ENCODE assay signal across 20 mouse cellular contexts in genomic region chr11:111022681-111023281, GRCm38 (mm10). TPM values are rescaled to one million over a fixed set of nuclear protein-coding genes. Genes with fewer than 3 reads are reported as not detected.
A peak's percentile ranks its signal among the peaks of the same experiment; 100 is the strongest.
DNase-seq lines count a peak whose midpoint lies in the region; ATAC-seq and TF ChIP-seq lines count a peak whose summit lies in the region.
"Had no signal": no experiment of that assay in that cellular context is flagged by ENCODE, and none has a peak within 500 bp of the region (broad histone marks: within the 10 kb centered on the region; RNA-seq: fewer than 3 reads in every experiment).

No protein-coding gene starts in this region.

- H3K36me3 ChIP-seq in forebrain, embryonic 10.5 days (replicated peaks), result no peaks in the 10 kb centered on the region
- H3K36me3 ChIP-seq in forebrain, embryonic 16.5 days (ENCODE audit: control insufficient read depth, insufficient read depth), result no peaks in the 10 kb centered on the region
- no peaks in the 10 kb centered on the region for H3K36me3 ChIP-seq in forebrain, embryonic 13.5 days (ENCODE audit: poor library complexity, severe bottlenecking)
- no peaks in the 10 kb centered on the region for H3K36me3 ChIP-seq in midbrain, postnatal 0 days (ENCODE audit: insufficient read depth, low read length)
- H3K36me3 ChIP-seq in liver, postnatal 0 days (replicated peaks; ENCODE audit: insufficient read depth, low read length), result no peaks in the 10 kb centered on the region
- H3K36me3 ChIP-seq: intestine, embryonic 15.5 days; liver, embryonic 13.5 days had no signal

- no peak overlapping the region for H3K4me2 ChIP-seq in forebrain, embryonic 16.5 days (ENCODE audit: low read length)
- H3K4me2 ChIP-seq in forebrain, embryonic 13.5 days, result no peak overlapping the region
- H3K4me2 ChIP-seq in midbrain, postnatal 0 days (ENCODE audit: low read depth, low read length, poor library complexity, severe bottlenecking), result no peak overlapping the region
- no peak overlapping the region for H3K4me2 ChIP-seq in liver, postnatal 0 days (ENCODE audit: low read depth, low read length)
- H3K4me2 ChIP-seq: intestine, embryonic 15.5 days; liver, embryonic 13.5 days had no signal

- intact Hi-C loops in gastrocnemius, adult 2 months (cut with DNase I), result no loop called here

- no peak for ATAC-seq in forebrain, embryonic 16.5 days
- no peak for ATAC-seq in forebrain, embryonic 13.5 days
- no peak; the same call in 1 of the 2 replicates for ATAC-seq in midbrain, postnatal 0 days (ENCODE audit: low FRiP score)
- no peak for ATAC-seq in liver, postnatal 0 days
- ATAC-seq: intestine, embryonic 15.5 days had no signal

- no peak for TF ChIP-seq EP300 in liver, postnatal 0 days (IDR thresholded peaks at IDR 0.05; ENCODE audit: low read depth)

- no peaks in the 10 kb centered on the region for H3K27me3 ChIP-seq in forebrain, embryonic 10.5 days (ENCODE audit: poor library complexity, severe bottlenecking)
- H3K27me3 ChIP-seq in forebrain, embryonic 16.5 days (replicated peaks; ENCODE audit: control insufficient read depth, insufficient read depth, low read length), result no peaks in the 10 kb centered on the region
- no peaks in the 10 kb centered on the region for H3K27me3 ChIP-seq in forebrain, embryonic 13.5 days
- no peaks in the 10 kb centered on the region for H3K27me3 ChIP-seq in midbrain, postnatal 0 days (ENCODE audit: insufficient read depth, low read length)
- H3K27me3 ChIP-seq in liver, postnatal 0 days (ENCODE audit: insufficient read depth, low read length), result no peaks in the 10 kb centered on the region
- H3K27me3 ChIP-seq: intestine, embryonic 15.5 days; liver, embryonic 13.5 days had no signal

- no peak for DNase-seq in forebrain, embryonic 10.5 days (ENCODE audit: extremely low spot score, low spot score)
- peak; percentile 36 for DNase-seq in brain, adult 2 months (ENCODE audit: low read depth, low spot score)
- peak; percentile 75 for DNase-seq in midbrain, postnatal 0 days (ENCODE audit: low spot score)
- no peak for DNase-seq in testis, postnatal 14 days (ENCODE audit: low spot score)
- no peak for DNase-seq in liver, postnatal 0 days
- no peak for DNase-seq in gastrocnemius, adult 2 months
- DNase-seq: adrenal gland, adult 2 months; heart, adult 18-20 months; kidney, postnatal 10 days; layer of hippocampus, postnatal 36 days; left cerebral cortex, postnatal 4 days; liver, embryonic 13.5 days; lung, postnatal 36 days; right cerebral cortex, postnatal 4 days; thymus, postnatal 25 days had no signal

- no peak overlapping the region for H3K4me3 ChIP-seq in forebrain, embryonic 10.5 days
- no peak overlapping the region for H3K4me3 ChIP-seq in forebrain, embryonic 16.5 days (replicated peaks; ENCODE audit: low read length)
- H3K4me3 ChIP-seq in forebrain, embryonic 13.5 days, result no peak overlapping the region
- no peak overlapping the region for H3K4me3 ChIP-seq in midbrain, postnatal 0 days (ENCODE audit: low read depth, low read length)
- no peak overlapping the region for H3K4me3 ChIP-seq in liver, postnatal 0 days (ENCODE audit: low read depth, low read length)
- H3K4me3 ChIP-seq in gastrocnemius, adult 2 months, result no peak overlapping the region
- H3K4me3 ChIP-seq: intestine, embryonic 15.5 days; liver, embryonic 13.5 days had no signal

- H3K9ac ChIP-seq in forebrain, embryonic 16.5 days (replicated peaks; ENCODE audit: low read depth, low read length), result no peak overlapping the region
- H3K9ac ChIP-seq in forebrain, embryonic 13.5 days, result no peak overlapping the region
- H3K9ac ChIP-seq in midbrain, postnatal 0 days (replicated peaks; ENCODE audit: low read length, poor library complexity, severe bottlenecking), result no peak overlapping the region
- H3K9ac ChIP-seq in liver, postnatal 0 days (replicated peaks), result no peak overlapping the region
- H3K9ac ChIP-seq: intestine, embryonic 15.5 days; liver, embryonic 13.5 days had no signal

- H3K9me3 ChIP-seq in forebrain, embryonic 10.5 days, result peaks cover 6% of the 10 kb centered on the region
- no peaks in the 10 kb centered on the region for H3K9me3 ChIP-seq in forebrain, embryonic 16.5 days (ENCODE audit: control insufficient read depth, low read length)
- no peaks in the 10 kb centered on the region for H3K9me3 ChIP-seq in forebrain, embryonic 13.5 days (replicated peaks)
- no peaks in the 10 kb centered on the region for H3K9me3 ChIP-seq in midbrain, postnatal 0 days (ENCODE audit: low read length)
- H3K9me3 ChIP-seq in liver, postnatal 0 days (ENCODE audit: low read length), result no peaks in the 10 kb centered on the region
- H3K9me3 ChIP-seq: intestine, embryonic 15.5 days; liver, embryonic 13.5 days had no signal

- no peak for TF ChIP-seq CTCF in midbrain, postnatal 0 days (IDR thresholded peaks at IDR 0.05)
- no peak for TF ChIP-seq CTCF in liver, postnatal 0 days (IDR thresholded peaks at IDR 0.05; ENCODE audit: low read depth)
- TF ChIP-seq CTCF in gastrocnemius, adult 2 months (IDR thresholded peaks at IDR 0.05), result no peak

- H3K4me1 ChIP-seq in forebrain, embryonic 10.5 days, result peaks cover 28% of the 10 kb centered on the region
- no peaks in the 10 kb centered on the region for H3K4me1 ChIP-seq in forebrain, embryonic 16.5 days (replicated peaks; ENCODE audit: control insufficient read depth, insufficient read depth, low read length)
- peaks cover 9% of the 10 kb centered on the region for H3K4me1 ChIP-seq in forebrain, embryonic 13.5 days
- H3K4me1 ChIP-seq in midbrain, postnatal 0 days (ENCODE audit: insufficient read depth, low read length), result no peaks in the 10 kb centered on the region
- H3K4me1 ChIP-seq in liver, postnatal 0 days (ENCODE audit: insufficient read depth), result no peaks in the 10 kb centered on the region
- H3K4me1 ChIP-seq: intestine, embryonic 15.5 days; liver, embryonic 13.5 days had no signal

- WGBS in forebrain, embryonic 10.5 days, result 41% methylated on average over 8 of the region's 8 CpGs
- WGBS in forebrain, embryonic 16.5 days, result 24% methylated on average over 8 of the region's 8 CpGs
- 27% methylated on average over 8 of the region's 8 CpGs for WGBS in forebrain, embryonic 13.5 days
- 48% methylated on average over 8 of the region's 8 CpGs for WGBS in midbrain, postnatal 0 days
- 83% methylated on average over 8 of the region's 8 CpGs for WGBS in liver, postnatal 0 days (ENCODE audit: insufficient replicate concordance)

- H3K27ac ChIP-seq in forebrain, embryonic 10.5 days, result peak overlapping the region; percentile 81
- H3K27ac ChIP-seq in forebrain, embryonic 16.5 days (ENCODE audit: low read length), result no peak overlapping the region
- H3K27ac ChIP-seq in forebrain, embryonic 13.5 days, result 0 out of 2 replicates have a peak overlapping the region, but pooled peaks have one; percentile 19
- no peak overlapping the region for H3K27ac ChIP-seq in midbrain, postnatal 0 days (ENCODE audit: low read depth, low read length)
- H3K27ac ChIP-seq in liver, postnatal 0 days (ENCODE audit: low read depth), result no peak overlapping the region
- H3K27ac ChIP-seq in gastrocnemius, adult 2 months, result no peak overlapping the region
- H3K27ac ChIP-seq: intestine, embryonic 15.5 days; liver, embryonic 13.5 days had no signal

RNA-seq across cellular contexts. Expression of gene Kcnj2, which starts 43.2 kb away (rescaled TPM):
- polyA plus RNA-seq in forebrain, embryonic 10.5 days (2016; fragmentation: Nextera tagmentation; extraction: Ambion mirVana), result 1.1 and 1.3 TPM in 2 replicates
- 1.5 and 2.3 TPM in 2 replicates for polyA plus RNA-seq in forebrain, embryonic 16.5 days (2015; fragmentation: Nextera tagmentation; extraction: Ambion mirVana)
- polyA plus RNA-seq in forebrain, embryonic 13.5 days (2015; fragmentation: Nextera tagmentation; extraction: Ambion mirVana), result 0.62 and 0.81 TPM in 2 replicates
- total RNA-seq in midbrain, postnatal 0 days (2014; rRNA removed), result 4.4 and 8.4 TPM in 2 replicates
- polyA plus RNA-seq in midbrain, postnatal 0 days (2015; fragmentation: Nextera tagmentation; extraction: Ambion mirVana), result 0.33 and 0.63 TPM in 2 replicates
- 0.13 and 0.31 TPM in 2 replicates for polyA plus RNA-seq in liver, postnatal 0 days (2015; fragmentation: Nextera tagmentation; extraction: Ambion mirVana)
- total RNA-seq in gastrocnemius, adult 2 months (2021), result 10 to 100 TPM; 33.9 to 57.3 TPM

RNA-seq across cellular contexts. Expression of gene Kcnj16, which starts 54.9 kb away (rescaled TPM):
- polyA plus RNA-seq in forebrain, embryonic 10.5 days (2016; fragmentation: Nextera tagmentation; extraction: Ambion mirVana), result 0.07 and 0.14 TPM in 2 replicates
- polyA plus RNA-seq in forebrain, embryonic 16.5 days (2015; fragmentation: Nextera tagmentation; extraction: Ambion mirVana), result 0.11 and 0.61 TPM in 2 replicates
- 0.06 TPM in 1 of 2 replicates, not detected in the other for polyA plus RNA-seq in forebrain, embryonic 13.5 days (2015; fragmentation: Nextera tagmentation; extraction: Ambion mirVana)
- total RNA-seq in midbrain, postnatal 0 days (2014; rRNA removed), result 3.6 and 5.0 TPM in 2 replicates
- 1.9 and 2.1 TPM in 2 replicates for polyA plus RNA-seq in midbrain, postnatal 0 days (2015; fragmentation: Nextera tagmentation; extraction: Ambion mirVana)
- 0.18 and 0.52 TPM in 2 replicates for polyA plus RNA-seq in liver, postnatal 0 days (2015; fragmentation: Nextera tagmentation; extraction: Ambion mirVana)
- total RNA-seq in gastrocnemius, adult 2 months (2021), result not detected
- total RNA-seq: adrenal gland, adult 2 months; heart, postnatal 10 days had no signal
- polyA plus RNA-seq: adrenal gland, adult 2 months; stomach, embryonic 14.5 days had no signal

Comparison
In these comparisons a context has a peak if more than half of its experiments do, and no peak if none do; other contexts are left out.
1. H3K27ac ChIP-seq: peak in forebrain, embryonic 10.5 days (single experiment) and forebrain, embryonic 13.5 days (single experiment); none in forebrain, embryonic 16.5 days (single experiment), midbrain, postnatal 0 days (single experiment), liver, postnatal 0 days (single experiment) and gastrocnemius, adult 2 months (single experiment).
2. DNase-seq: peak in brain, adult 2 months (single experiment) and midbrain, postnatal 0 days (single experiment); none in forebrain, embryonic 10.5 days (single experiment), testis, postnatal 14 days (single experiment), liver, postnatal 0 days (single experiment) and gastrocnemius, adult 2 months (single experiment).